Mouse (Mus musculus) kidney, adult 2 months (tissue): ENCODE data around the gene Atp11a.

Source experiments
- CTCF ChIP-seq: fragments of 200-500 bp; conservative IDR thresholded peaks from 2 replicates; pipeline ENCODE4 v1.5.1; 2011; ENCODE audit warnings: low read depth, mild to moderate bottlenecking, control low read depth, low read length, moderate library complexity, mixed read lengths; ENCODE audit not compliant: insufficient read depth, insufficient read length
- POLR2A ChIP-seq: fragments of 200-500 bp; IDR thresholded peaks from one replicate; pipeline ENCODE4 v1.6.1; 2011; ENCODE audit warnings: low read depth, low read length, control low read depth

DNA sequence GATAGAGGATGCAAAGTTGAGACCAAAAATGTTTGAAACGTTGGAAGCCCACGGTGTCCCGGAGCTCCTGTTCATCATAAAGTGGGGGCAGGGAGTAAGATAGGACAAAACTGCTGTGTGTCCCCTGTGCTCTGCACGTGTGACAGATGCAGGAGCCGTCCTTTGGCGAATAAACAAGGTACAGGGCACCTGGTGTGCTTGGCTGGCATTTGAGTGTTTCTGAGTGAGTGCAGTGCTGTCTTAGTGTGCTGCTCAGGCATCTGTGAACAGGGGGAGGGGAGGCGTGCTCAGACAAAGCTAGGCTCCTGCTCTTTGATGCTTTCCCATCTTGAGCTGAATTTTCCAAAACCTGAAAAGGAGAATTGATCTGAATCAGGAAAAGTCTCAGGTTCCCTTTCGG is 28.7 kb downstream of the Atp11a start:
- TF ChIP-seq CTCF = no peak
- TF ChIP-seq POLR2A = no peak
